Mouse (Mus musculus): ENCODE data around the gene Zfp61.

Gene Zfp61

DNA sequence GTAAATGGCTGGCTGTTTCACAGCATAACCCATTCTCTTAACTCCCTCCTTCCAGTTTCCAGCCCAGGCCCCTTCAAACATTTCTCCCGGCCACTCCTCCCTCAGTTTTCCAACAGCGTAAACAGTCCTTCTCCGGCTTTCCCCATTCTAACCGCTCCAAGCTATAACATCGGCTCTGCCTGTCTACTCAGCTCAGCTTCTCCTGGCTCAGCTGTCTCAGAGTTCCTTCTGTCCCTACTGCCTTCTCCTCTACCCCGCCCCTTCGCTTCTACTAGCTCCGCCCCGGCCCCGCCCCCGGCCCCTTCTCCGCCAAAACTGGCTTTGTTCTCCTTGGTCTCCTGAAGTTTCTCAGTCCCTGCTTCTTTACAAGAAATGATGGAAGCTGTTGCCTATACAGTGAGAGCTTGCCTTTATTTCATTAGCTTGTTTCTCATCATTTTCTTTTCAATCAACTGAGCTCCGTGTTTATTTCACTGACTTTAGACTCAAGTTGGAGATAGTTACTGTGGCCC, at the start of gene Zfp61:
Gene Zfp61 (minus strand): TSS at position 462 of the 512 bp plus-strand sequence.
- no peak for DNase-seq (ENCODE audit: low spot score in 2 of 2)

DNA sequence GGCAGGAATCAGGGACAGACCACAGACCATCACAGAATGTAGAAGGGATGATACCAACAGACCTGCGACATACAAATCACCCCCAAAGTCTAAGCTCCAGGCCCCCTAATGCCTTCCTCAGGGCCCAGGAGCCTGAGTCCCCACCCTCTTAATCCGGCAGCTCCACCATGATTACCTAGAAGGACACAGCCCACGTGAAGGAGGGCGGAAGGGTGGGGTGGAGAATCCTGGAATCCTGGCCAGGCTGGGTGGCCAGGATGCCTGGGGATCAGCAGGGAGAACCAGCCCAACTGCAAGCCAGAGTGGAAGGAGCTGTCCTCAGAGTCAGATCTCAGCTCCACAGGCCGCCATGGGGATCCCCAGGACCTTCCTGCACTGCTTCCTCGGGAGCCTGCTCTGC, 47.9 kb upstream of the Zfp61 start, which contains the start of gene Lypd5:
Gene Lypd5 (plus strand): TSS at position 301 of the 400 bp plus-strand sequence.
- DNase-seq (ENCODE audit: low spot score in 2 of 2): no peak

DNA sequence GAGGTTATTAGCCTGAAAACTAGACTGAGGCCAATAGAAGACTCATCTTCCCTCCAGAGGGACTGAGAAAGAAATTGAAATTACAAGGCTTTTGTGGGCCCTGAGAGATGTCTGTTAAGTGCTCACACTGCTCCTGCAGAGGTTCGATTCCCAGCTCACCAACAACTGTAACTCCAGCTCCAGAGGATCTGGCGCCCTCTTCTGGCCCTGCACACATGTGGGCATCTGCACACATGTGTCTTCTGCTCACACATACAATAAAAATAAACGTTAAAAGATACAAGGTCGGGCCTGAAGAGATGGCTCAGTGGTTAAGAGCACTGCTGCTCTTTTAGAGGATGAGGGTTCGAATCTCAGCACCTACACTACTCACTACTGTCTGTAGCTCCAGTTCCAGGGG, 45.4 kb upstream of the Zfp61 start:
- DNase-seq (ENCODE audit: low spot score in 2 of 2): no peak

DNA sequence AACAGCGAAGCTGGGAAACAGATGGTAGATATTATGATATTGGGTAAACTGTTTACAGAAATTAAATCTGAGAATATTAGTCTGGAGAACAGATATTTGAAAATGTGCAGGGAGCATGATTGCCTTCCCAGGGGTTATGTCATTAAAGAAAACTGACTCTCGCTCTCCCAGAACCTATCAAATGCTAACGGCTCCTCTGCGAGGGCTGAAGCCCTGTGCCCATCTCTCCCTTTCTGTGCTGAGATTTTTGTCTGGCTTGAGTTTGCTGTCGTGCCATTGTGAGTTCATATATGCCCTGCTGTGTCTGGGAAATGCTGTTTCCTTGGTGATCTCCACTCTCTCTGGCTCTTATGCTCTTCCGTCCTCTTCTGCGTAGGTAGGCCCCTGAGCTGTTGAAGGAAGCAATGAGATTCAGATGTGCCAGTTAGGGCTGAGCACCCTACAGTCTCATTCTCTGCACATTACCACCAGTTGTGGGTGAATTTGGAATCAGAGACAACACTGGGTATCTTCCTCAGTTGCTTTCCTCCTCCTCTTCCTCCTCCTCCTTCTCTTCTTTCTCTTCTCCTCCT, 42.8 kb upstream of the Zfp61 start:
- DNase-seq (ENCODE audit: low spot score in 2 of 2): no peak

DNA sequence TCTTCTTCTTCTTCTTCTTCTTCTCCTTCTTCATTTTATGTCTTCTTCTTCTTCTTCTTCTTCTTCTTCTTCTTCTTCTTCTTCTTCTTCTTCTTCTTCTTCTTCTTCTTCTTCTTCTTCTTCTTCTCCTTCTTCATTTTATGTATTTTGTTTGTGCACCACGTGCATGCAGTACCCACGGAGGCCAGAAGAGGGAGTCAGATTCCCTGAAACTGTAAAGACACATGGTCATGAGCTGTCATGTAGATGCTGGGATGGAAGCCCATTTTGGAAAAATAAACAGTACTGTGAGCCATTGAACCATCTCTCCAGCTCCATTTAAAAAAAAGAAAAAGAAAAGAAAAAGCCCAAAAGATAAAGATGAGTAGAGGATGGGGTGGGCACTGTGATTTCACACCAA, 37.2 kb upstream of the Zfp61 start:
- DNase-seq (ENCODE audit: low spot score in 2 of 2): no peak

DNA sequence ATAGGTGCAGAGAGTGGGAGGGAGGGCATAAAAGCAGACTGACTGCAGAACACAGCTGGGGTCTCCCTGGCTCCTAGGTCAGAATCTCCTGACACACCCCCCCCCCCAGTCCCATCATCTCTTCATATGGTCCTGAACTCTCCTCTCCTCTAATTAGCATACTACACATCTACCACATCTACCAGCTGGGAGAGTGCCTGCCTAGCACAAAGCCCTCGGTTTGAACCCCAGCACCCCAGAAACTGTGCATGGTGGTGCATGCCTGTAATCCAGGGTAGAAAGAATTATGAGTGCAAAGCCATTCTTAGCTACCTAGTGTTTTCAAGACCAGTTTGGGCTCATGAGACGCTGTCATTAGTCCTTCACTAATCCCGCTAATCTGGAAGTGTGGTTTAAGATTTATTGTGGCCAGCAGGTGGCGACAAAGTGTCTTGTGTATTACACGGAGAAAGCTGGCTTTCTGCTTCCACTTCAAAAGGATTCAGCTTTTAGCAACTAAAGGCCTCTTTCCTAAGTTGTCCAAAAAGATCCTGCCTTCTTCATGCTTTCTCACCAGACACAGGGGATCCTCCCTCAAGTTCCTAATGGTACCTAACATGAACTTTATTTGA, 34.8 kb upstream of the Zfp61 start:
- DNase-seq (ENCODE audit: low spot score in 2 of 2): peak in 1 of 2 experiments; percentile 75

DNA sequence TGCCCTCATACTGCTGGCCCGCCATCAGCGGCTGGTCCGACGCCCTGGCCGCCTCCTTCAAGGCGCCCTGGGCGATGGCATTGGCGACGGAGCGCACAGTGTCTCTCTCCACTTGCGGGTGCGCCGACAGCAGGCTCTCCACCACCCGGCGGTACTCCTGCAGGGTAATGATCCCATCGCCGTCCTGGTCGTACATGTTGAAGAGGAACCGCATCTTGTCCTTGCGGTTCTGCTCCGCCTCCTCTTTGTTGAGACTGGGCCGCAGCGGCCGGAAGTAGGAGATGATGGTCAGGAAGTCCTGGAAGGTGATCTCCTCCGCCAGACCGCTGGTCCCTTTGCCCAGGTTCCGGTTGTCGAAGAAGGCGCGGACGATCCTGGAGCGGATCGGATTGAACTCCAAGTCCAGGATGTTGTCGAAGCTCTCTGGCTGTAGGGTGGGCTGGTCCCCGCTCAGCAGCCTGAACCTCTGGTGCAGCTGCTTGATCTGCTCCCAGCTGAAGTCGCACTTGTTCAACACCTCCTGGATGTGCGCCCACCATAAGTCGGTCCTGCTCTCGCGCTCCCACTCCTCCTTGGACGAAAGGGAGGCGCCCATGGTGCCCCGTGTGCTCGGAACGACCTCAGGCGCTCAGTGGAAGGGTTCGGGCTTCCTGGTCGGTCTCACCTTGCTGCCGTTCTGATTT, 32.4 kb upstream of the Zfp61 start, which contains the start of gene Tescl:
Gene Tescl (minus strand): TSS at position 633 of the 683 bp plus-strand sequence.
- no peak for DNase-seq (ENCODE audit: low spot score in 2 of 2)

DNA sequence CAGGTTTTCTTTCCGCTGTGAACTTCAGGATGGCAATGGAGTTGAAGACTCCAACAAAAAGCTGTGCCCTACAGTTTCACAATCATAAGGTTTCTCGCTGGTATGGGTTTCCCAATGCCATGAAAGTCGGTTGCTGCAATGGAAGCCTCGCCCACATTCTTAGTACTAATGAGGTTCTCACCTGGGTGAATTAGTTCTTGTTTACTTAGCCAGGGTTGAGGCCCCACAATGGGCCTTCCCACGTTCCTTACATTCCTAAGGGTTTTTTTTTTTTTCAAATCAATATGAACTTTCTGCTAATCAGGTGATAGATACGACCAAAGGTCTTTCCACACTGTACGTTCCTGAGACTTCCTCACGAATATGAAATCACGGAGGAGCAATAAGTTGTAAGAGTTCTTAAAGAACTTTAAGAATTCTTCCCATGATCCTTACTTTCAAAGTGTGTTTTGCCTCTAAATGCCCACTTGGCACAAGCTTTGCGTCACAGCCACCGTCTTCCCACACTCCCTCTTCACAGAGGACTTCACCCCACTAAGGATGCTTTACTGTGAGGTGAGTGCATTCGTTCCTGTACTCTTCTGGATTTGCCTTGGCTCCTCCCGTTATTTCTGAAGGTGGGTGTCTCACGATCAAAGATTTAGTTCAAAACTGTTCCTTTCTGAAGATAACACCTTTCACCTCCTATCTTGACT, 26.4 kb upstream of the Zfp61 start:
- no peak for DNase-seq (ENCODE audit: low spot score in 2 of 2)

DNA sequence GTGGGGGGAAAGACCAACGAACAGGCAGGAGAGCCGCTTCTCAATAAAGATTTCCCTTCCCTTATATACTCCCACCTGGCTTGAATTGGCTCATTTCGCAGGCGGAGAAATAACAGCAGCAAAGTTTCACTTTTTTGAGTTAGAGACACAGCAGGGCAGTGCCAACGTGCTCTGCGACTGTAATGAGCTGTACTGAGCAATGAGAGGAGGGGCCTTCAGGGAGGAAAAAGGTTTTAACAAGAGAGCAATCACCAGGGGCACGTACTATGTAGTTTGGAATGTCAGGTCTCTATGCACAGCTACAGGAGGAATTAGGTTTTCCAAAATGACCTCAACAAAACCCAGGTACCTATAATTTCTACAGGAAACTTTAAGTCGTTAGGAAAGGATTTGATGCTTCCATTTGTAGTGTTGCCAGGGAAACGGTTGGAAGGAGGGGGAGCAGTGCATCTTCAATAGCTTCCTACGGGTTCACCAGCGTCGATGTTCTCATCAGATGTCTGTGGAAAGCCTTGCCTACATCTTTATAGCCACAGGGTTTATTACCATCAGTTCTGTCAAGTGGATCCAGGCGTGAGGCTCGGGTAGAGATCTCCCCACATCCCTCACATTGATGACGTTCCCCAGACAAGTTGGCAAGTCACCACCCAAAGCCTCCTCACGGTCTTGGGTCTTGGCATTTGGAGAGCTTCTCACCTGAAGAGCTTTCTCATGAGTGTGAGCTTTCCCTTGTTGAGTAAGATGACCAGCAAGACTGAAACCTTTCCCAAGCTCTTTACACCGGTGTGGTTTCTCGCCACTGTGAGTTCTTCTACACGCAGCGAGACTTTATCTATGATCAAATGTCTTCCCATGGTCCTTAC, 25.5 kb upstream of the Zfp61 start:
- no peak for DNase-seq (ENCODE audit: low spot score in 2 of 2)

DNA sequence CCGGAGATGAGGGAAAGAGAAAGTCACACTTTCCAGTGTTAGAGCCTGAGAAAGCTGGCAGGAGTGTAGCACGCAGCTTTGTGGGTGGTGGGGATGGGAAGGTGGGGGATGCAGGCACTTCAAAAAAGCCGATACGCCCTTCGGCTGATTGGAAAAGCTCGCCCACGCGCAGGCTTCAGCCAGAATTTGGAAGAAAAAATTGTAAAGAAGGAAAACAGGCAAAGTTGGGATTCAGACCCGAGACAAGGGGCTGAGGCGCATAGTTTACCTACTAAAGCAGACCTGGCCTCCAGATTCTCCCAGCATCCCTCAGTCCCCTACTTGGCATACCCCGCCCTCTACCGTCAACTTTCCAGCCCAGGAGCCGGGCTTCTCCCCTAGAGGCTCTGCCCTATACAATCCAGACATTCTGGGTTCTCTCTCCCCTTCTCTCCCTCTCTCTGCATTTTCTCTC, 24.7 kb upstream of the Zfp61 start:
- DNase-seq (ENCODE audit: low spot score in 2 of 2): no peak

DNA sequence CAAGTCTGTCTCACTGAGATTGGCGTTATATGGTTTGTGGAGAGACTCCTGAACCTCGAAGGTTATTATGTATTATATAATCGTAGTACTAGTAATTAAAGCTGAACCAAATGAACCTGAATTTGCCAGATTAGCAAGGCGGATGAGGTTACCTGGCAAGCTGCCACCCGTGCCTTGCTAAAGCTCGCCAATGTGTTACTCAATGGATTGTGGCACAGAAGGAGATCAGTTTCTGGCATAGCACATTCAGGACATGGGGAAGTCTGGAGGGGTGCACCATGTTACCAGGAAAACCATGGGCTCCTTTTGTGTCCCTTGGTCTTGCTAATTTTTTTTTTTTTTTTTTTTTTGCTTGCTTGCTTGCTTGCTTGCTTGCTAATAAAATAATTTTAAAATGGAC, 24.2 kb upstream of the Zfp61 start:
- DNase-seq (ENCODE audit: low spot score in 2 of 2): no peak

DNA sequence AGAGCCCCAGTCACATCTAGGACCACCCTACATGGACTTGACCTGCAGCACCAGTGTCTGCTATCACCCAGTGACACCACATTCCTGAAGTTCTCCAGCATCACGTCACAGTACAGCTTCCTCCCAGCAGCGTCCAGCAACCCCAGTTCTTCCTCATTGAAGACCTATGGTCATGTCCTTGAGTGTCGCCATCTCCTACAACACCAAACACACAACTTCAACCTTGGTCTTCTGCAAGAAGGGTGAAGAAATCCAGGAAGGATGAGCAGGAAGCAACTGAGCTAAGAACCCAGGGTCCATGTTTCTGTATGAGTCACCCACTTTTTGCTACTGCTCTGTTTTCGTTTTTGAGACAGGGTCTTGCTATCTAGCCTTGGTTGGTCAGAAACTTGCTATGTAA, 21.6 kb upstream of the Zfp61 start:
- DNase-seq (ENCODE audit: low spot score in 2 of 2): no peak

DNA sequence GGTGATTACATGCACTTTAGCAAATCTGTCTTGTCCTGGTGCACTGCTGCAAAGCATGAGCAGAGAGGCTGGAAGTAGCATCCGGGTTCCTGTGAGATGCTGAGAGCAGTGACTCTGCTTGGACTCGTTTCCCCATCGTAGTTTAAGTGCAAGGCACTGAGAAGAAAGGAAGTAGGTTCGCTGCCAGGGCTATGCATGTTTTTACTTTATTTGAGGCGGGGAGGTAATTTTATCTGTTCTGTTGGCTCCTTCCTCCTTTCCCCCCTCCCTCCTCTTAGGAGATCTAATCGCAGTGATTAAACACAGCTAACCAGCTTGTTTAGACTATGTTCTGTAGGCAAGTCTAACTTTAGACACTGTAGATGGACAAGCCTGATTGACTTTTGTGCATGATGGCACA, 17.9 kb upstream of the Zfp61 start:
- no peak for DNase-seq (ENCODE audit: low spot score in 2 of 2)

DNA sequence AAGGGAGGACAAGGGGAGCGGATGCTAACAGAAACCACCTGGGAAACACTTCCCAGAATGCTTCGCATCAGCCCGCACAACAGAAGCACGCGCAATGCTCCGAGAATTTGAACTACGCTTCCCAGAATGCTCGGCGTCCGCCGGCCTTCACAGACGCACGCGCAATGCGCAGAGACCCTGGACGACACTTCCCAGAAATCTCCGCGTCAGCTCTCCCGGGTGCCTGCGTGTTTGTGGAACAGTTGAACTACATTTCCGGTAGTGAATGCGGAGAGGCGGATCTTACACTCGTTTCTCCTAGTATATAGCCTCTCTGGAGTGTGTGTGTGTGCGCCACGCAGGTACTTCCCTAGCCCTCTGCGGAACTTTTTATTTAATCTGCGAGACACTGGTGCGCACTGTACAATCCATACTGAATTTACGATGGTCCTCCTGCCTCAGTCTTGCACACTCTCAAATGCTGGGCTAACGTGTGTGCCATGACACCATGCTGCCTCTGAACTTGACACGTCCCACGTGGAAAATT, 15.6 kb upstream of the Zfp61 start, which contains the start of gene Zfp94:
Gene Zfp94 (minus strand): TSS at position 100 of the 526 bp plus-strand sequence.
- peak; percentile 92 for DNase-seq (ENCODE audit: low spot score in 2 of 2)

DNA sequence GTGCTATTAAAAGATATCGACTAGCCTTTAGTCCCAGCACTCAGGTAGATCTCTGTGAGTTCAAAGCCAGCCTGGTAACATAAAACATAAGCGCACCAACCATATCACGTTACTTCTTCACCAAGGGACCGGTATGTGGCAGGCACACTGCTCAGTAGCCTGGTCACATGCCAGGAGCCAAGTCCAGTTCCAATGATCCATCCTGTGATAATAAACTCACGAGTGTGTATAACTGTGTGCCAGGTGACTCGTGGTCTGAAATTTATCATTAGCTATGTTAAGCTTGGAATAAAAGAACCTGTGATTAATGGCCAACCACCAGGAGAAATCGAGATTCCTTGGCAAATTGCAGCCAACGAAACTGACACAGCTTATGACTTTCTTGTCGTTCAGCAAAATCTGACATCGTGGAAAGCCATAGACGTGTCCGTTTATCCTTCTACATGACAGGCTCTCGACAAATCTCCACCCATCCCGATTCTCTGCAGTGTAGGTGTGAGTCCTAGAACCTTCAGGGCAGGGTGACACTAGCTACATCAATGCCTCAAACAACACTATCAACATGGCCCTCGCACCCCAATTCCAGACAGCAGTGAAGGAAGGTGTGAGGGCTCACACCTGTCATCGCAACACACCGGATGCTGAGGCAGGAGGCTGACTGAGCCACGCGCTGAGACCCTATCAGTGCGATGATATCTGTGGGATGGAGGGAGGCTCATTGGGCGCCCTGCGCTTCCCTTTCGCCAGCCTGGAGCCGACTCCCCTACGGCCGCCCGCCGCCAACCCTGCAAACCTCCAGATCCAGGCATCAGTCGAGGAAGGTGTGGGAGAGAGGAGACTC, 14.9 kb upstream of the Zfp61 start:
- DNase-seq (ENCODE audit: low spot score in 2 of 2): no peak

DNA sequence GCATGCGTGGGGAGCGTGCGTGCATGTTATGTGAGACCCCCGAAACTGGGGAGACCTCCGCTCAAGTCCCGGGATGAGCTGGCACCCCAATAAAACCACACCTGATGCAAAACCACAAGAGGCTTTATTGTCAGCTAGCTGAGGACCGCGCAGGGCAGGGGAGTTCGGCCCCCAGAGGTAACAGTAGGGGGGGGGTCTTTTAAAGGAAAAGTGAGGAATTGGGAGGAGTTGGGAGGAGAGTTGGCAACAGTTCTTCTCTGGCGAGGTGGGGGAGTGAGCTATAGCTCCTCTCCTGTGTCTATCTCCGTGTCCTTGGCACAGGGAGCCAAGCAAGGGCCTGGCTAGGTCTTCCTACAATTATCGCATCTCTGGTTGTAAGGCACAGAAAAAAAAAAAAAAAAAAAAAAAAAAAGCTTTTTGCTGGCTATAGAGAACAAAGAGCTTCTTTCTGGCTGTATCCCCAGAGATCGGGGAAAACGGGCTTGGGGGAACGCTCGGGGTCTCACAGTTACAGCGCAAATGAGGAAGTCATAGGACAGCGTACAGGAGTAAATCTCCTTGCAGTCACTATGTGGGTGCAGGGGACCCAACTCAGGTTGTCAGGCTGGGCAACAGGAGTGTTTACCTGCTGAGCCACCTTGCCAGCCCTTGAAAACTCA, 1.1 kb downstream of the Zfp61 start:
- no peak for DNase-seq (ENCODE audit: low spot score in 2 of 2)

DNA sequence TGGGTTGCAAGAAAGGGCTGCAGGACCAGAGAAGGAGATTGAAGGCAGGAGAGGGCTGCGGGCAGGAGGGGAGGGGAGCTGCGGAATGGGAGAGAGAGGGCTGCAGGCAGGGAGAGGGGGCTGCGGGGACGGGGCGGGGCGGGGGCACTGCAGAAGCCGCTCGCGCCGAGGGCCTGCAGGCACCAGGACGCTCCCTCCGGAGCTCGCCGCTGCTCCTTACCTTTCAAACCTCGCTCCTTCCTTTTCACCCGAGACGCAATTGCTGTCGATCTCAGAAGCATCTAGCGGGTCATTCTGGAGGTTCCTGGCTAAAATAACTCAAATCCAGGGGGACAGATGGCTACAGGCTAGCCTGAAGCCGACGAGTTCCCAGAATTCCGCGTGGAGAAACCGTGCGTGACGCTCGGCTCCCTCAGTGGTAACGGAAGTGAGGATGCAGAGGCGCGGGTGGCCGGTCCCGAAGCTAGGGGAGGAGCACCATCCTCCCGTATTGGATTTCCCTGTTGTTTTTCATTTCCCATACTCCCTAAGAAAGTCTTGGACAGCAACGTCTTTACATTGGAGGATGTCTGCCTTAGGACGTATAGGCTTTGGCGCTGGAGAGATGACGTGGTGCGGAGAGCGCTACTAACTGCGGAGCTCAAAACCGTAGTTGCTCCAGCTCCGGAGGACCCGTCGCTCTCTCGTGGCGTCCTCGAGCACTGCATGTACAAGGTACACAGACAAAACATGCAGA, 1.9 kb downstream of the Zfp61 start:
- DNase-seq (ENCODE audit: low spot score in 2 of 2): peak; percentile 73 to 79

DNA sequence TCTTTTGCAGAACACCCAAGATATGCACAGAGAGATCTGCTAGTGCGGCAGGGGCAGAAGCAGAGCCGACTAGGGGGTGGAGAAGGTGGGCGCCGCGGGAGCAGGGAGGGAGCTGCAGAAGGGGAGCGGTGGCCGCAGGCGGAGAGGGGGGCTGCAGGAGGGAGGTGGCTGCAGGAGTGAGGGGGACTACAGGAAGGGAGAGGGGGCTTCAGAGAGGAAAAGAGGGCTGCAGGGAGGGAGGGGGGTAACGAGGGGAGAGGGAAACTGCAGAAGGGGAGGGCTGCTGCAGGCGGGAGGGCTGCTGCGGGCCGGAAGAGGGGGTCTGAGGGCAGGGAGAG, 2.4 kb downstream of the Zfp61 start:
- DNase-seq (ENCODE audit: low spot score in 2 of 2): no peak

Data from urinary bladder, postnatal 4 days (tissue).